8 mouse cellular contexts compared by ENCODE assay signal in the genomic region with DNA sequence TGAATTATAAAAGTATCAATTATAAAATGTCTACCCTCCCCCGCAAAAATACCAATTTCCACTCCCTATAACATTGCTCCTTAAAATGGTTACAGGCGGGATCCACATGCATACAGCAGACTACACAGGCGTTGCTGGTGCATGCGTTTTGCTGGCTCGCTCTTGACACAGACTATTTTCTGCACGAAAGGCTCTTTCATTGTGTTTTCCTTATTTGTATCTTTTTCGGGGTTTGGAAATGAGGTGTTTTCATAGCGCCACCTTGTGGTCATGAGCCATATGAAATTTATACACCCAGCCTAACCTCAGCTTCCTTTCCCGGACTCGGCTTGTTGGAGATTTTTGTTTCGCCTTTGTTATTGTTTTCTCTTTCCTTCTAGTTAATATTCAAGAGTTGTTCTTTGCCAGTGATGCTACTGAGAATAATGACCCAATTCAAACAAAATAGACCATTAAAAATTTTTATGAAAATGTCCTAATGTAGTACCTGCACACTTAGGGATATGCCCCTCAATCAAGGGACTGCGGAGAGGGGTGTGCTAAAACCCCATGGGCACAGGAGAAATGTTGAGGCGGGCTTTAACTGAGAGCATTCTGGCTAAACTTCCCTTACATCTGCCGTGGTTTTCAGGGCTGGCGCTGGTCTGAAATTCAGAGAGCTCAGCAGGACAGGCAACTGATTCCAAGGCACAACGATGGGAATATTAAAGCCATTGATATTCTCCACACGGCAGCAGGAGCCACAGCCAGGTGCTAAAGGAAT. TPM values are rescaled to one million over a fixed set of nuclear protein-coding genes. Genes with fewer than 3 reads are reported as not detected.
A peak's percentile ranks its signal among the peaks of the same experiment; 100 is the strongest.
DNase-seq lines count a peak whose midpoint lies in the region; ATAC-seq and TF ChIP-seq lines count a peak whose summit lies in the region.

No protein-coding gene starts in this region.

- no peaks in the 10 kb centered on the region for H3K9me3 ChIP-seq in hindbrain, embryonic 11.5 days (ENCODE audit: control insufficient read depth, low read length)
- H3K9me3 ChIP-seq in neural tube, embryonic 15.5 days (replicated peaks) = no peaks in the 10 kb centered on the region

- H3K4me3 ChIP-seq in cerebellum, adult 2 months (replicated peaks; ENCODE audit: insufficient read depth, low read depth, low read length) = peak overlapping the region; percentile 41
- H3K4me3 ChIP-seq in hindbrain, embryonic 11.5 days (ENCODE audit: low read depth, low read length) = no peak overlapping the region
- H3K4me3 ChIP-seq in neural tube, embryonic 15.5 days (replicated peaks) = no peak overlapping the region

- ATAC-seq in hindbrain, embryonic 11.5 days (ENCODE audit: low FRiP score) = peak; percentile 83
- ATAC-seq in neural tube, embryonic 15.5 days (ENCODE audit: low FRiP score) = peak; percentile 87

- no peaks in the 10 kb centered on the region for H3K4me1 ChIP-seq in cerebellum, adult 2 months (ENCODE audit: control insufficient read depth, insufficient read depth, low read length)
- H3K4me1 ChIP-seq in hindbrain, embryonic 11.5 days (replicated peaks; ENCODE audit: control insufficient read depth, insufficient read depth, low read length) = no peaks in the 10 kb centered on the region
- H3K4me1 ChIP-seq in neural tube, embryonic 15.5 days = peaks cover 13% of the 10 kb centered on the region

- no peaks in the 10 kb centered on the region for H3K36me3 ChIP-seq in hindbrain, embryonic 11.5 days (ENCODE audit: control insufficient read depth, insufficient read depth, low read length)
- H3K36me3 ChIP-seq in neural tube, embryonic 15.5 days = no peaks in the 10 kb centered on the region

- TF ChIP-seq POLR2A in cerebellum, adult 2 months (IDR thresholded peaks at IDR 0.05; ENCODE audit: borderline replicate concordance, insufficient read depth, low read length) = no peak

- DNase-seq in Muller cell, postnatal 12 days (ENCODE audit: inconsistent ontology term) = peak; percentile 86
- DNase-seq in cerebellum, adult 2 months = peak; percentile 56 to 66
- DNase-seq in frontal cortex, adult 2 months (ENCODE audit: extremely low spot score in 1 of 2, low spot score in 1 of 2) = peak; percentile 73 to 94
- peak; percentile 88 for DNase-seq in hindbrain, embryonic 11.5 days (ENCODE audit: low spot score)
- DNase-seq in layer of hippocampus, adult 8-10 months (ENCODE audit: low spot score in 2 of 2) = peak; percentile 74 to 86
- peak; percentile 35 to 66 for DNase-seq in lung, adult 18-20 months
- peak; percentile 79 for DNase-seq in thymus, postnatal 14 days

- H3K27me3 ChIP-seq in cerebellum, adult 2 months (ENCODE audit: control insufficient read depth, insufficient read depth, low read length) = no peaks in the 10 kb centered on the region
- no peaks in the 10 kb centered on the region for H3K27me3 ChIP-seq in hindbrain, embryonic 11.5 days (ENCODE audit: control insufficient read depth, insufficient read depth, low read length)
- H3K27me3 ChIP-seq in neural tube, embryonic 15.5 days (replicated peaks) = 0 out of 2 replicates have a peak, but pooled peaks cover 3% of the 10 kb centered on the region

- peak; percentile 45; the same call in 1 of the 2 replicates for TF ChIP-seq CTCF in cerebellum, adult 2 months (IDR thresholded peaks at IDR 0.05; ENCODE audit: borderline replicate concordance, insufficient read depth, low read depth, low read length)

- 0 out of 2 replicates have a peak overlapping the region, but pooled peaks have one; percentile 22 for H3K4me2 ChIP-seq in hindbrain, embryonic 11.5 days (replicated peaks; ENCODE audit: low read depth, low read length)
- peak overlapping the region; percentile 38 for H3K4me2 ChIP-seq in neural tube, embryonic 15.5 days

- WGBS in cerebellum, adult 2 months = 7% methylated on average over 17 of the region's 17 CpGs
- WGBS in hindbrain, embryonic 11.5 days = 25% methylated on average over 17 of the region's 17 CpGs
- 19% methylated on average over 17 of the region's 17 CpGs for WGBS in neural tube, embryonic 15.5 days

- no peak overlapping the region for H3K9ac ChIP-seq in hindbrain, embryonic 11.5 days (ENCODE audit: low read depth, low read length)
- H3K9ac ChIP-seq in neural tube, embryonic 15.5 days (replicated peaks) = no peak overlapping the region

- H3K27ac ChIP-seq in cerebellum, adult 2 months (ENCODE audit: insufficient read depth, low read length) = no peak overlapping the region
- H3K27ac ChIP-seq in hindbrain, embryonic 11.5 days (ENCODE audit: low read depth, low read length) = no peak overlapping the region
- H3K27ac ChIP-seq in neural tube, embryonic 15.5 days (replicated peaks) = peak overlapping the region; percentile 46; the same call in 1 of the 2 replicates

RNA-seq across cellular contexts. Expression of gene Cd180, which starts 48.4 kb away (rescaled TPM):
- 0.60 and 0.65 TPM in 2 replicates for polyA plus RNA-seq in cerebellum, adult 2 months (2012; rRNA removed)
- 1.2 and 2.3 TPM in 2 replicates for polyA plus RNA-seq in frontal cortex, adult 2 months (2012; rRNA removed)
- 0.78 and 1.2 TPM in 2 replicates for polyA plus RNA-seq in hindbrain, embryonic 11.5 days (2014; fragmentation: Nextera tagmentation; extraction: Ambion mirVana)
- 10 to 100 TPM in 2 of 4 experiments, 1 to 10 TPM in 2; 1.2 to 23.8 (median 10.5) TPM for total RNA-seq in layer of hippocampus, adult 8-10 months (2022)
- polyA plus RNA-seq in neural tube, embryonic 15.5 days (2015; fragmentation: Nextera tagmentation; extraction: Ambion mirVana) = 0.77 and 0.87 TPM in 2 replicates
